9 mouse cellular contexts compared by ENCODE assay signal in the genomic region with DNA sequence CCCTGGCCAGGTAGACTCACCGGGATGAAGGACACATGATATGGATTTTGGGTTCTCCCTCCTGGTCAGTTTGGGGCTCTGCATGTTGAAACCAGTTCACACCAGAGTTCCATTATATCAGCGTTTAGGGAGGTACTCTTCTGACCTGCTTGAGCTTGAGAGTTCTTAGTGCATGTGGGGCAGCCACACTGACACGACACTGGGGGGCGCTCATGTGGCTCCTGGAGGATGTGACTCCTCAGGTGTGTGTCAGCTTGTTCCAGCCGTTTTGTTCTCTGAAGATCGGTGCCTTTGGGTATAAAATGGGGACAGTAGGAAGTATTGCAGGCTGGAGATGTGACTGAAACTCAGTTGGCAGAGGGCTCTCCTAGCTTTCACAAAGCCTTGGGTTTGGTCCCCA. TPM values are rescaled to one million over a fixed set of nuclear protein-coding genes. Genes with fewer than 3 reads are reported as not detected.
DNase-seq lines count a peak whose midpoint lies in the region; ATAC-seq and TF ChIP-seq lines count a peak whose summit lies in the region.
"Had no signal": no experiment of that assay in that cellular context is flagged by ENCODE, and none has a peak within 500 bp of the region (broad histone marks: within the 10 kb centered on the region; RNA-seq: fewer than 3 reads in every experiment).

No protein-coding gene starts in this region.

- H3K4me1 ChIP-seq in forebrain, embryonic 15.5 days, result no peaks in the 10 kb centered on the region
- H3K4me1 ChIP-seq: embryonic facial prominence, embryonic 12.5 days; limb, embryonic 13.5 days had no signal

- no peak for ATAC-seq in forebrain, embryonic 15.5 days (replicated peaks)

- no peak overlapping the region for H3K4me2 ChIP-seq in forebrain, embryonic 15.5 days (replicated peaks)
- H3K4me2 ChIP-seq: embryonic facial prominence, embryonic 12.5 days; limb, embryonic 13.5 days had no signal

- no peak for DNase-seq in left cerebral cortex, adult 2 months (ENCODE audit: extremely low spot score in 1 of 2, low spot score in 2 of 2)
- no peak for DNase-seq in left cerebral cortex, postnatal 25 days (ENCODE audit: low spot score in 2 of 2)
- peak; percentile 42 for DNase-seq in T-cell, adult 2 months (ENCODE audit: low spot score)
- DNase-seq in cerebellum, postnatal 25 days, result peak; percentile 35 to 74
- peak; percentile 49 to 63 for DNase-seq in lung, adult 18-20 months
- DNase-seq in frontal cortex, postnatal 14 days (ENCODE audit: low spot score in 2 of 2), result no peak

- no peaks in the 10 kb centered on the region for H3K36me3 ChIP-seq in forebrain, embryonic 15.5 days
- H3K36me3 ChIP-seq: embryonic facial prominence, embryonic 12.5 days; limb, embryonic 13.5 days had no signal

- no peaks in the 10 kb centered on the region for H3K27me3 ChIP-seq in forebrain, embryonic 15.5 days
- H3K27me3 ChIP-seq: embryonic facial prominence, embryonic 12.5 days; limb, embryonic 13.5 days had no signal

- no peaks in the 10 kb centered on the region for H3K9me3 ChIP-seq in forebrain, embryonic 15.5 days
- H3K9me3 ChIP-seq: embryonic facial prominence, embryonic 12.5 days; limb, embryonic 13.5 days had no signal

- H3K27ac ChIP-seq in left cerebral cortex, adult 2 months, result no peak overlapping the region
- H3K27ac ChIP-seq in forebrain, embryonic 15.5 days (replicated peaks), result no peak overlapping the region
- H3K27ac ChIP-seq: embryonic facial prominence, embryonic 12.5 days; limb, embryonic 13.5 days had no signal

- 38% methylated on average over 6 of the region's 6 CpGs for WGBS in forebrain, embryonic 15.5 days

- H3K4me3 ChIP-seq in left cerebral cortex, adult 2 months, result no peak overlapping the region
- H3K4me3 ChIP-seq in forebrain, embryonic 15.5 days, result no peak overlapping the region
- H3K4me3 ChIP-seq: embryonic facial prominence, embryonic 12.5 days; limb, embryonic 13.5 days had no signal

- intact Hi-C loops in left cerebral cortex, adult 2 months (cut with DNase I), result no loop called here
- intact Hi-C loops in left cerebral cortex, postnatal 25 days (cut with DNase I), result no loop called here

- TF ChIP-seq CTCF in left cerebral cortex, adult 2 months (IDR thresholded peaks at IDR 0.05), result peak; percentile 57

- H3K9ac ChIP-seq in forebrain, embryonic 15.5 days (replicated peaks), result no peak overlapping the region
- H3K9ac ChIP-seq: embryonic facial prominence, embryonic 12.5 days; limb, embryonic 13.5 days had no signal

RNA-seq across cellular contexts. Expression of a gene that starts 18.9 kb away (rescaled TPM):
- total RNA-seq in left cerebral cortex, adult 2 months (2021), result not detected
- total RNA-seq in left cerebral cortex, postnatal 25 days (2021), result not detected
- polyA plus RNA-seq in forebrain, embryonic 15.5 days (2015; fragmentation: Nextera tagmentation; extraction: Ambion mirVana), result 0.18 and 0.38 TPM in 2 replicates
- polyA plus RNA-seq: limb, embryonic 13.5 days had no signal

RNA-seq across cellular contexts. Expression of a gene that starts 19.1 kb away (rescaled TPM):
- 100 to 1,000 TPM; 164 to 169 TPM for total RNA-seq in left cerebral cortex, adult 2 months (2021)
- 100 to 1,000 TPM; 156 to 157 TPM for total RNA-seq in left cerebral cortex, postnatal 25 days (2021)
- polyA plus RNA-seq in forebrain, embryonic 15.5 days (2015; fragmentation: Nextera tagmentation; extraction: Ambion mirVana), result 45.5 and 52.5 TPM in 2 replicates

RNA-seq across cellular contexts. Expression of a gene that starts 43.6 kb away (rescaled TPM):
- not detected for total RNA-seq in left cerebral cortex, adult 2 months (2021)
- total RNA-seq in left cerebral cortex, postnatal 25 days (2021), result not detected
- 2.4 and 2.5 TPM in 2 replicates for polyA plus RNA-seq in forebrain, embryonic 15.5 days (2015; fragmentation: Nextera tagmentation; extraction: Ambion mirVana)

RNA-seq across cellular contexts. Expression of a gene that starts 58.0 kb away (rescaled TPM):
- total RNA-seq in left cerebral cortex, adult 2 months (2021), result 10 to 100 TPM; 68.5 to 73.5 TPM
- 10 to 100 TPM; 71.6 to 72.4 TPM for total RNA-seq in left cerebral cortex, postnatal 25 days (2021)
- polyA plus RNA-seq in forebrain, embryonic 15.5 days (2015; fragmentation: Nextera tagmentation; extraction: Ambion mirVana), result 3.8 and 3.9 TPM in 2 replicates

Comparison
In these comparisons a context has a peak if more than half of its experiments do, and no peak if none do; other contexts are left out.
1. DNase-seq: peak in T-cell, adult 2 months (single experiment), cerebellum, postnatal 25 days (2 of 2) and lung, adult 18-20 months (2 of 2); none in left cerebral cortex, adult 2 months (0 of 2), left cerebral cortex, postnatal 25 days (0 of 2) and frontal cortex, postnatal 14 days (0 of 2).